Mouse (Mus musculus) liver, embryonic 14.5 days (tissue): ENCODE results near the gene Strada.

Experiments
- CTCF ChIP-seq: IDR thresholded peaks from 2 replicates; pipeline ENCODE4 v1.5.1; 2016; ENCODE audit warnings: antibody characterized with exemption, low read depth, control low read depth
- EP300 ChIP-seq: IDR thresholded peaks from 2 replicates; pipeline ENCODE4 v1.6.1; 2016; ENCODE audit warnings: antibody characterized with exemption, low read depth

GRCm38 (mm10) chr11:106132516-106132915 is 69.5 kb downstream of the Strada start:
- no peak for TF ChIP-seq CTCF
- TF ChIP-seq EP300, result no peak
